Mouse (Mus musculus): ENCODE measurements around the gene Spag6l.
"Not testable (repeated sequence)": the region's sequence is repeated elsewhere in the genome, so short reads cannot be mapped to it uniquely, and the experiment has no call there.

The Spag6l gene

GRCm38 (mm10) chr16:16828757-16829615 is at the start of gene Spag6l:
Spag6l (minus strand) TSS chr16:16829456.
- peak; percentile 44 to 72 for DNase-seq (ENCODE audit: low spot score in 2 of 2)

GRCm38 (mm10) chr16:16879025-16879424 is 49.8 kb upstream of the Spag6l start:
- no peak for DNase-seq (ENCODE audit: low spot score in 2 of 2)

GRCm38 (mm10) chr16:16870617-16871331 is 41.5 kb upstream of the Spag6l start, which contains the start of the genes Top3b and Vpreb1:
Top3b (plus strand) TSS chr16:16870736.
Vpreb1 (minus strand) TSS chr16:16870843.
- peak; percentile 86 to 91 for DNase-seq (ENCODE audit: low spot score in 2 of 2)

GRCm38 (mm10) chr16:16870241-16870616 is 41.0 kb upstream of the Spag6l start:
- DNase-seq (ENCODE audit: low spot score in 2 of 2), result no peak

- no peak for DNase-seq (ENCODE audit: low spot score in 2 of 2)
Observed at GRCm38 (mm10) chr16:16865696-16866561, 36.7 kb upstream of the Spag6l start.

- peak in 1 of 2 experiments; percentile 18 for DNase-seq (ENCODE audit: low spot score in 2 of 2)
Observed at GRCm38 (mm10) chr16:16865217-16865616, 36.0 kb upstream of the Spag6l start.

- no peak for DNase-seq (ENCODE audit: low spot score in 2 of 2)
Observed at GRCm38 (mm10) chr16:16863978-16864377, 34.7 kb upstream of the Spag6l start, which contains the start of gene Igll1. Igll1 (minus strand) TSS chr16:16863985.

- DNase-seq (ENCODE audit: low spot score in 2 of 2), result no peak
Observed at GRCm38 (mm10) chr16:16862288-16862687, 33.0 kb upstream of the Spag6l start.

GRCm38 (mm10) chr16:16856731-16857476 is 27.6 kb upstream of the Spag6l start:
- DNase-seq (ENCODE audit: low spot score in 2 of 2), result peak in 1 of 2 experiments; percentile 56

- not testable (repeated sequence) for DNase-seq (ENCODE audit: low spot score in 2 of 2)
Observed at GRCm38 (mm10) chr16:16856054-16856453, 26.8 kb upstream of the Spag6l start.

- no peak for DNase-seq (ENCODE audit: low spot score in 2 of 2)
Observed at GRCm38 (mm10) chr16:16855541-16855940, 26.3 kb upstream of the Spag6l start.

- peak; percentile 56 to 80 for DNase-seq (ENCODE audit: low spot score in 2 of 2)
Observed at GRCm38 (mm10) chr16:16854836-16855235, 25.6 kb upstream of the Spag6l start.

GRCm38 (mm10) chr16:16852411-16852810 is 23.2 kb upstream of the Spag6l start:
- no peak for DNase-seq (ENCODE audit: low spot score in 2 of 2)

- no peak for DNase-seq (ENCODE audit: low spot score in 2 of 2)
Observed at GRCm38 (mm10) chr16:16849196-16849595, 19.9 kb upstream of the Spag6l start.

- DNase-seq (ENCODE audit: low spot score in 2 of 2), result no peak
Observed at GRCm38 (mm10) chr16:16829671-16830070, 415 bp upstream of the Spag6l start.

- no peak for DNase-seq (ENCODE audit: low spot score in 2 of 2)
Observed at GRCm38 (mm10) chr16:16826223-16826622, 3.0 kb downstream of the Spag6l start.

- DNase-seq (ENCODE audit: low spot score in 2 of 2), result no peak
Observed at GRCm38 (mm10) chr16:16825476-16825875, 3.8 kb downstream of the Spag6l start.

- no peak for DNase-seq (ENCODE audit: low spot score in 2 of 2)
Observed at GRCm38 (mm10) chr16:16806325-16806724, 22.9 kb downstream of the Spag6l start.

Measured in spleen, postnatal 4 days (tissue).